Mouse (Mus musculus) lung, embryonic 14.5 days (tissue): ENCODE data around the gene Lgals3. TPM values are rescaled to one million over a fixed set of nuclear protein-coding genes. Genes with fewer than 3 reads are reported as not detected.

ENCODE experiments used
- ATAC-seq: fragments of 200-750 bp; cut with Nextera tagmentation; 2 replicates; pipeline ENCODE4 v1.8.0; 2017; ENCODE audit warnings: mild to moderate bottlenecking, moderate TSS enrichment, moderate library complexity; ENCODE audit not compliant: insufficient read depth
- DNase-seq: peaks from one replicate; pipeline ENCODE4 v3.0.0-alpha.2; 2015
- H3K27ac ChIP-seq: fragments of 300-500 bp; sonication (generic); 2 replicates; pipeline ENCODE4 v1.5.1; 2014; ENCODE audit warnings: low read depth, mild to moderate bottlenecking, moderate library complexity
- H3K27me3 ChIP-seq: fragments of 300-500 bp; sonication (generic); 2 replicates; pipeline ENCODE4 v1.6.1; 2014; ENCODE audit warnings: low read length, control low read depth; ENCODE audit not compliant: insufficient read depth
- H3K36me3 ChIP-seq: fragments of 300-500 bp; sonication (generic); 2 replicates; pipeline ENCODE4 v1.6.1; 2014; ENCODE audit warnings: control low read depth; ENCODE audit not compliant: insufficient read depth
- H3K4me1 ChIP-seq: fragments of 300-500 bp; sonication (generic); 2 replicates; pipeline ENCODE4 v1.6.1; 2014; ENCODE audit warnings: antibody characterized with exemption, control low read depth; ENCODE audit not compliant: insufficient read depth
- H3K4me2 ChIP-seq: fragments of 300-500 bp; sonication (generic); 2 replicates; pipeline ENCODE4 v1.6.1; 2014; ENCODE audit warnings: mild to moderate bottlenecking
- H3K4me3 ChIP-seq: fragments of 300-500 bp; sonication (generic); 2 replicates; pipeline ENCODE4 v1.5.1; 2014; ENCODE audit warnings: low read depth, low read length
- H3K9ac ChIP-seq: fragments of 300-500 bp; sonication (generic); 2 replicates; pipeline ENCODE4 v1.6.1; 2014
- H3K9me3 ChIP-seq: fragments of 300-500 bp; sonication (generic); 2 replicates; pipeline ENCODE4 v1.6.1; 2016; ENCODE audit warnings: low read depth, low read length, control low read depth
- CTCF ChIP-seq: IDR thresholded peaks from 2 replicates; pipeline ENCODE4 v1.5.1; 2016; ENCODE audit warnings: antibody characterized with exemption, low read depth
- WGBS: fragments of 180-500 bp; shearing (Covaris S2); extraction: QIAGEN DNeasy Blood & Tissue Kit; methylation state at CpG from one replicate; pipeline ENCODE4 v1.1.7; 2014; 5-methylcytosine and 5-hydroxymethylcytosine counted together
- polyA plus RNA-seq: library from polyadenylated mRNA; unstranded; fragments of >200 nt; fragmentation: Nextera tagmentation; extraction: Ambion mirVana; gene quantifications from 2 replicates; pipeline ENCODE4 v1.2.1, GENCODE M21; 2014

The Lgals3 gene
- polyA plus RNA-seq, 1 experiment from 2014 or later = 8.1 TPM

DNA sequence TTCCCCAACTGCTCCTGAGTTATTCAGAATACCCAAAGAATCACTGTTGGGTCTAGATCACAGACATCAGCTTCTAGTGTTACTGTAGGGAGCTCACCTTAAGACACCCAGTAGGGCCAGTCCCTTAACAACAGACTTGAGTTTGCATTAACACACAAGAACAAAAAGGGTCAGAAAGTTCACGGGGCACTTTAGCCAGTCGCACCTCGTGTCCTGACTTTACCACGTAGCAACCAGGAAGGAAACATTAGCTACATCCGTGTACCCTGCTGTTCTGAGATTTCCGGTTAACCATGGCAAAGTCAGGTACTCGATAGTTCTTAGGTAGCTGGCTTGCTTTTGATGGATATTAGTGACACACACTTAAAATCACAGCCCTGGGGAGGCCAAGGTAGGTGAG, 16.4 kb downstream of the Lgals3 start:
- no peak for TF ChIP-seq CTCF
- peaks cover 29% of the 10 kb centered on the region for H3K36me3 ChIP-seq
- H3K4me2 ChIP-seq = no peak overlapping the region
- DNase-seq = no peak
- H3K27ac ChIP-seq = no peak overlapping the region
- 86% methylated on average over 7 of the region's 7 CpGs for WGBS
- no peaks in the 10 kb centered on the region for H3K9me3 ChIP-seq
- H3K27me3 ChIP-seq = no peaks in the 10 kb centered on the region
- no peak overlapping the region for H3K4me3 ChIP-seq
- no peak overlapping the region for H3K9ac ChIP-seq
- no peaks in the 10 kb centered on the region for H3K4me1 ChIP-seq
- ATAC-seq = no peak

DNA sequence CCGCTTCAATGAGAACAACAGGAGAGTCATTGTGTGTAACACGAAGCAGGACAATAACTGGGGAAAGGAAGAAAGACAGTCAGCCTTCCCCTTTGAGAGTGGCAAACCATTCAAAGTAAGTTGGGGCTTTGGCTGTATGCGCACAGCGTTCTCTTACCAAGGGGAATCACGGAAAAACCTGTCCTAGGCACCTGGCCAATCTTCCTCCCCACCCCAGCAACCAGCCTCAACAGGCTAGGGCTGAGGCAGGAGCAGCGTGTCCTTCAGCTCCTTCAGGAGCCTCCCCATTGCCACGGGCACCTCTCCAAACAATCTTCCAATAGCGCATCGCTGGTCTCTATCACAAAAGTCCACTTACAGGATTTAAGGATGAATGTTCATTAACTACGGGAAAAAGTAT, 17.1 kb downstream of the Lgals3 start:
- DNase-seq = no peak
- no peaks in the 10 kb centered on the region for H3K27me3 ChIP-seq
- ATAC-seq = no peak
- H3K4me1 ChIP-seq = no peaks in the 10 kb centered on the region
- no peaks in the 10 kb centered on the region for H3K9me3 ChIP-seq
- no peak overlapping the region for H3K4me2 ChIP-seq
- H3K27ac ChIP-seq = no peak overlapping the region
- 87% methylated on average over 10 of the region's 10 CpGs for WGBS
- H3K4me3 ChIP-seq = no peak overlapping the region
- no peak for TF ChIP-seq CTCF
- H3K36me3 ChIP-seq = peaks cover 36% of the 10 kb centered on the region
- H3K9ac ChIP-seq = no peak overlapping the region

DNA sequence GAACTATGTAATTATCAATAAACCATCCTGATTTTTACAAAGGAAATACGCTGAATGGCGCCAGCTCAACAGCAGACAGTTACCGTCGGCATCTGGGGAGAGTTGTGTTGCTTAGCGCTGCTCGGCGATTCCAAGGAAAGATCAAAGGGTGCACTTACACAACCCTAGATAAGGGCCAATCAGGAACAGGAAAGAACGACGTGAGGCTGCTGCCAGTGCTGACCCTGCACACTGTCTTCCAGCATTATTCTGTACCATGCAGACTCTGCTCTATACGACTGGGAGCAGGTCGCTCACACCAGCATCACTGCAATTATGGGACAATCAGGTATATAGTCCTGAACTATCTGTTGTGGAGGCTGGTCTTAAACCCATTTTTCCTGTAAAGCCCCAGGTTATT, 18.6 kb downstream of the Lgals3 start:
- Histone ChIP-seq H3K36me3 (peaks cover 49% of the 10 kb centered on the region), H3K4me1 (no peaks in the 10 kb centered on the region), H3K9ac (no peak overlapping the region), H3K4me3 (no peak overlapping the region), H3K9me3 (no peaks in the 10 kb centered on the region), H3K4me2 (no peak overlapping the region), H3K27ac (no peak overlapping the region), H3K27me3 (no peaks in the 10 kb centered on the region)
- WGBS = 54% methylated on average over 11 of the region's 11 CpGs
- DNase-seq (no peak), ATAC-seq (no peak)
- TF ChIP-seq CTCF = no peak

DNA sequence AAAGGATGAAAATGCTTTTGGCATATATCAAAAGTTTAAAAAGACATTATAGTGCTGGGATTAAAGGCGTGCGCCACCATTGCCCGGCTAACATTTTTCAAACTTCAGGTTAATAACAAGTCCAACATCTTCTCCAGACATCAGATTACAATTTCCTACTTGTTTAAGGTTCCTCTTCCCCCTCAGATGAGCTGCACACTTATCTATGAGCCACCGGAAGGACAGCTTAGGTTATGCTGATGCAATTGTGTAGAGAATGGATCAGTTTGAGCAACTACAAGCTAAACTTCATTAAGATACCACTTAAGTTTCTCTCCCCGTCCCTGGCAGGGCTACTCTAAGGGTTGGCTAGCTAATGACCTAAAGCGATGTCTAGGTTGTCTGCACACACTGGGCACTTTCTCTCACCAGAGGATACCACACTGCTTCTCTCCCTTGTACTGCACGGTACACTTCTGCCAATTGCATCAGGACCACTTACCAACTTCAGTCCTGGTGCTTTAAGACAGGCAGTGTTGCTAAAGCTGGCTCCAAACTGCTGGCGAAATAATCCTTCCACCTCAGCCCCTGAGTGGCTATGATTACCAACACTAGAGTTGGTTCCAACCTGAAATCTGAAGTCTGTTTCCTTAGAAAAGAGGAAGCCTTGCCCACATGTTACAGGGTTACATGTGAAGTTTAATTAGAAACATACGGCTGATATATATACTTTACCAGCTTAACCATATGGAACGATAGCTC, 26.0 kb downstream of the Lgals3 start:
- no peaks in the 10 kb centered on the region for H3K27me3 ChIP-seq
- ATAC-seq (no peak), DNase-seq (no peak)
- no peak overlapping the region for H3K4me2 ChIP-seq
- H3K9ac ChIP-seq = no peak overlapping the region
- H3K9me3 ChIP-seq = no peaks in the 10 kb centered on the region
- peaks cover 92% of the 10 kb centered on the region for H3K36me3 ChIP-seq
- 90% methylated on average over 10 of the region's 10 CpGs for WGBS
- H3K27ac ChIP-seq = no peak overlapping the region
- TF ChIP-seq CTCF = no peak
- no peaks in the 10 kb centered on the region for H3K4me1 ChIP-seq
- no peak overlapping the region for H3K4me3 ChIP-seq

DNA sequence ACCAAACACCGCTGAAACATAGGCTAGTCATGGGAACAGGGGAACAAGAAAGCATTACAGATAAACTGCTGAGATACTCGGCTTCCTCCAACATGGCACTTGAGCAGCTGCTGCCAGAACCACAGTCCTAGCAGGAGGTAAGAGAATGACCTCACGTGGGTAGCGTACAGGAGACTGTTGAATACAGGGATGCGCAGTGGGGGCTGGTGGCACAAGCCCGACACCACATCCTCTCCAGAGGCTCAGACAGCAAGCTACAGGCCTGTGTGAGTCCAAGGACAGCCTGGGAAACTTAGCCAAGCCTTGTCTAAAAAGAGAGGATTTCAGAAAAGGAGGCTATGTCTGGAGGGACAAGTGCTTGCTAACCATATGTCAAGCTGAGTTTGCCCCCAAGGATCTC, 27.5 kb downstream of the Lgals3 start:
- Histone ChIP-seq H3K36me3 (peaks cover 92% of the 10 kb centered on the region), H3K4me2 (no peak overlapping the region), H3K27me3 (no peaks in the 10 kb centered on the region), H3K9me3 (no peaks in the 10 kb centered on the region), H3K9ac (no peak overlapping the region), H3K4me3 (no peak overlapping the region), H3K4me1 (no peaks in the 10 kb centered on the region), H3K27ac (no peak overlapping the region)
- ATAC-seq (no peak), DNase-seq (no peak)
- TF ChIP-seq CTCF = no peak
- 95% methylated on average over 6 of the region's 6 CpGs for WGBS

DNA sequence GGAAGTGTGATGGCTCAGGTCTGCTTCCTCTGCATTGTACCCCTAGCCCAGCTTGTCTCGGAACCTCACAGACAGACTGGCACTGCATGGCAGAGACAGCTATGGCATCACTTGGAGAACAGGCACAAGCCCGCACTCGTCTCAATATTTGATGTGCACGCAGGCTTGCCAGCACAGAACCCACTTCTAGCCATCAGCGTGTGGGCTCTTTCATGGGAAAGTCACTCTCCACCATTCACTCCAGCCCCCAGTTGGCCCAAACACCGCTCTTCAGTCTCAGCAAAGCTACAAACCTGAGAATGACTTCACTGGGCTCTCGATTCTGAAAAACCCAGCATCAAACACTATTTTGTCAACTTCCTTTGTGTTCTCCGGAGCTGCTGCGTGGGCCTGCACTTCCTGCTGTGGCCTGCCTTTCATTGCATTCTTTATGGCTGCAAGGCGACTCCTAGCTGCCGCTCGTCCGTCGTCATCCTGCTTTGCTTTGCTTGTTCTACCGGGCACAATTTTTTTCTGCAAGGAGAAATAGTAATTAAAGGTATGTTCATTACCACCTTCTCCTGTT, 28.0 kb downstream of the Lgals3 start:
- no peak overlapping the region for H3K4me2 ChIP-seq
- H3K27me3 ChIP-seq = no peaks in the 10 kb centered on the region
- no peak overlapping the region for H3K27ac ChIP-seq
- TF ChIP-seq CTCF = no peak
- ATAC-seq = no peak
- DNase-seq = no peak
- H3K4me1 ChIP-seq = no peaks in the 10 kb centered on the region
- no peak overlapping the region for H3K4me3 ChIP-seq
- peaks cover 92% of the 10 kb centered on the region for H3K36me3 ChIP-seq
- H3K9me3 ChIP-seq = no peaks in the 10 kb centered on the region
- WGBS = 88% methylated on average over 15 of the region's 15 CpGs
- no peak overlapping the region for H3K9ac ChIP-seq

DNA sequence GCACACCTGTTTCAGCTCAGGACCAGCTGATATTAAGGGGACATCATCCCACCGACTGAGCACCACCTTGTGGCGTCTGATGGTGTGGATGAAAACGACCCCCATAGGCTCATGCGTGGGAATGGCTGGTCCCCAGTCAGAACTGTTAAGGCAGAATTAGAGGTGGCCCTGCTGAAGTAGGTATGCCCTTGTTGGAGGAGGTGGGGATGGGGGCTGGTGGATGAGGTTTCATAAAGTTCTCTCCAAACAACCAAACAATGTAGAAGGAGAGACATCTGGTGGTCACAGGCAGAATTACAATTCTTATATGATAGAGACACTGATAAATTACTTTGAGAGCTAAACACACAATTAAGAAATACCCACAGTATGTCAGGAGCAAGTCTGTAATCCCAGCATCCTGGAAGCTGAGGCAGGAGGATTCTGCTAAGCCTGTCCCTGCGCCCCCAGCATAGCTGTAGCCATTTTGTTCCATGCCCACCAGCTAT, 28.7 kb downstream of the Lgals3 start:
- no peak overlapping the region for H3K4me3 ChIP-seq
- H3K4me2 ChIP-seq = no peak overlapping the region
- TF ChIP-seq CTCF = peak; percentile 65
- H3K27ac ChIP-seq = no peak overlapping the region
- WGBS = 65% methylated on average over 5 of the region's 5 CpGs
- peak; percentile 73 for DNase-seq
- no peak for ATAC-seq
- no peaks in the 10 kb centered on the region for H3K27me3 ChIP-seq
- peaks cover 90% of the 10 kb centered on the region for H3K36me3 ChIP-seq
- H3K9me3 ChIP-seq = no peaks in the 10 kb centered on the region
- H3K9ac ChIP-seq = no peak overlapping the region
- H3K4me1 ChIP-seq = no peaks in the 10 kb centered on the region
